Mouse (Mus musculus): Measurements from ENCODE around the gene Gpr137.

Gene Gpr137

GRCm38 (mm10) chr19:6974211-6975205 is 32.2 kb upstream of the Gpr137 start, which contains the start of gene Ppp1r14b:
Gene Ppp1r14b (plus strand): TSS chr19:6974968.
- CTCF ChIA-PET, result interaction anchor here (0.5 to 1.1 kb wide), 4 partner anchors 50 to 677 kb away, joined by 3 to 5 read pairs (median 4); no protein-coding TSS in a partner anchor

- CTCF ChIA-PET, result interaction anchor here (0.6 to 1.1 kb wide), 3 partner anchors 49 to 676 kb away, joined by 3 to 5 read pairs (median 5); no protein-coding TSS in a partner anchor
Observed at GRCm38 (mm10) chr19:6973581-6974190, 31.4 kb upstream of the Gpr137 start.

GRCm38 (mm10) chr19:6972247-6972917 is 30.1 kb upstream of the Gpr137 start:
- CTCF ChIA-PET, result no interaction called here

- CTCF ChIA-PET, result interaction anchor here (1.1 to 1.5 kb wide), 2 partner anchors 30 to 47 kb away, joined by 3 to 10 read pairs; partner anchors contain the start of genes Bad and Gpr137
Observed at GRCm38 (mm10) chr19:6971644-6972043, 29.4 kb upstream of the Gpr137 start.

GRCm38 (mm10) chr19:6970460-6971085 is 28.3 kb upstream of the Gpr137 start:
- CTCF ChIA-PET, result interaction anchor here (0.6 to 1.5 kb wide), 4 partner anchors 9 to 48 kb away, joined by 3 to 10 read pairs (median 3); partner anchors contain the start of genes Bad and Gpr137

- CTCF ChIA-PET, result interaction anchor here (1.0 to 1.5 kb wide), 2 partner anchors 10 to 28 kb away, joined by 3 to 10 read pairs; partner anchors contain the start of genes Bad and Gpr137
Observed at GRCm38 (mm10) chr19:6969665-6970381, 27.5 kb upstream of the Gpr137 start.

- CTCF ChIA-PET, result no interaction called here
Observed at GRCm38 (mm10) chr19:6969291-6969664, 27.0 kb upstream of the Gpr137 start.

GRCm38 (mm10) chr19:6968491-6969271 is 26.4 kb upstream of the Gpr137 start:
- CTCF ChIA-PET, result no interaction called here

GRCm38 (mm10) chr19:6956461-6956860 is 14.2 kb upstream of the Gpr137 start:
- CTCF ChIA-PET, result no interaction called here

- CTCF ChIA-PET, result interaction anchor here (0.6 kb wide), 1 partner anchor 1320 kb away, joined by 3 read pairs; no protein-coding TSS in a partner anchor
Observed at GRCm38 (mm10) chr19:6955424-6955823, 13.1 kb upstream of the Gpr137 start.

- CTCF ChIA-PET, result interaction anchor here (1.3 kb wide), 1 partner anchor 12 kb away, joined by 4 read pairs; the partner anchor contains the start of gene Gpr137
Observed at GRCm38 (mm10) chr19:6954046-6954445, 11.8 kb upstream of the Gpr137 start.

- CTCF ChIA-PET, result interaction anchor here (1.3 kb wide), 1 partner anchor 10 kb away, joined by 4 read pairs; the partner anchor contains the start of gene Gpr137
Observed at GRCm38 (mm10) chr19:6952712-6953037, 10.4 kb upstream of the Gpr137 start.

GRCm38 (mm10) chr19:6951994-6952711 is 9.9 kb upstream of the Gpr137 start:
- CTCF ChIA-PET, result interaction anchor here (0.6 to 1.3 kb wide), 2 partner anchors 24 to 995 kb away, joined by 3 read pairs; partner anchors contain the start of gene Plcb3

GRCm38 (mm10) chr19:6951381-6951968 is 9.2 kb upstream of the Gpr137 start:
- CTCF ChIA-PET, result interaction anchor here (0.6 to 1.3 kb wide), 2 partner anchors 25 to 994 kb away, joined by 3 read pairs; partner anchors contain the start of gene Plcb3

GRCm38 (mm10) chr19:6950613-6951153 is 8.4 kb upstream of the Gpr137 start:
- CTCF ChIA-PET, result no interaction called here

- CTCF ChIA-PET, result no interaction called here
Observed at GRCm38 (mm10) chr19:6949951-6950350, 7.7 kb upstream of the Gpr137 start.

- CTCF ChIA-PET, result no interaction called here
Observed at GRCm38 (mm10) chr19:6949532-6949931, 7.3 kb upstream of the Gpr137 start.

GRCm38 (mm10) chr19:6948186-6948585 is 5.9 kb upstream of the Gpr137 start:
- CTCF ChIA-PET, result no interaction called here

Measured in spleen, embryonic (tissue).